ENCODE assay signal across 9 mouse cellular contexts in the genomic region with DNA sequence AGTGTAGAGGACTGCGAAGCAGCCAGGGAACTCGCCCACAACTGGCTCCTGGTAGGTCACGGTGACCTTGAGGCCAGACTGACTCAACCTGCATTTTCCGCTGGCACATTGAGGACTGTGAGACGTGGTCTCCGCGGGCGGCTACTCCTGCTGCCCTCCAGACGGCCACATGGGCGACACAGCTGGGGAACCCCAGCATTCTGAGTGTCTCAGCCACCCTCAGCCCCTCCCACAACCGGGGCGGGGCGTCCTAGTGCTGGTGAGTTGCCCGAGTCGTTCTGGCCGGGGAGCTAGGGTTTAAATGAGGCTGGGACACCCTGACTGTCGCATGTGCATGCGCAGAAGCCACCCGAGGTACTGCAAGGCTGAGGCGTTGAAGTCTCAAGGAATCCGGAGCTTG.
DNase-seq lines count a peak whose midpoint lies in the region; ATAC-seq and TF ChIP-seq lines count a peak whose summit lies in the region.
"Had no signal": no experiment of that assay in that cellular context is flagged by ENCODE, and none has a peak within 500 bp of the region (broad histone marks: within the 10 kb centered on the region; RNA-seq: fewer than 3 reads in every experiment).

No protein-coding gene starts in this region.

- H3K9ac ChIP-seq in lung, postnatal 0 days (replicated peaks; ENCODE audit: low read depth): no peak overlapping the region
- no peak overlapping the region for H3K9ac ChIP-seq in forebrain, embryonic 13.5 days
- H3K9ac ChIP-seq: heart, embryonic 15.5 days had no signal

- no peak overlapping the region for H3K27ac ChIP-seq in lung, postnatal 0 days (ENCODE audit: low read length)
- no peak overlapping the region for H3K27ac ChIP-seq in forebrain, embryonic 13.5 days
- H3K27ac ChIP-seq: heart, embryonic 15.5 days had no signal

- no peak for ATAC-seq in lung, postnatal 0 days
- no peak for ATAC-seq in forebrain, embryonic 13.5 days

- H3K4me2 ChIP-seq in lung, postnatal 0 days (replicated peaks; ENCODE audit: low read depth, low read length): no peak overlapping the region
- no peak overlapping the region for H3K4me2 ChIP-seq in forebrain, embryonic 13.5 days
- H3K4me2 ChIP-seq: heart, embryonic 15.5 days had no signal

- 87% methylated on average over 21 of the region's 21 CpGs for WGBS in lung, postnatal 0 days
- WGBS in forebrain, embryonic 13.5 days: 92% methylated on average over 21 of the region's 21 CpGs

- no peaks in the 10 kb centered on the region for H3K36me3 ChIP-seq in lung, postnatal 0 days (ENCODE audit: insufficient read depth, low read length)
- no peaks in the 10 kb centered on the region for H3K36me3 ChIP-seq in forebrain, embryonic 13.5 days (ENCODE audit: poor library complexity, severe bottlenecking)
- H3K36me3 ChIP-seq: heart, embryonic 15.5 days had no signal

- H3K27me3 ChIP-seq in lung, postnatal 0 days (replicated peaks; ENCODE audit: insufficient read depth, low read length): no peaks in the 10 kb centered on the region
- H3K27me3 ChIP-seq in forebrain, embryonic 13.5 days: no peaks in the 10 kb centered on the region
- H3K27me3 ChIP-seq: heart, embryonic 15.5 days had no signal

- no peak overlapping the region for H3K4me3 ChIP-seq in lung, postnatal 0 days (ENCODE audit: low read depth, low read length)
- no peak overlapping the region for H3K4me3 ChIP-seq in forebrain, embryonic 13.5 days
- H3K4me3 ChIP-seq: heart, embryonic 15.5 days had no signal

- TF ChIP-seq EP300 in lung, postnatal 0 days (IDR thresholded peaks at IDR 0.05): no peak

- H3K4me1 ChIP-seq in lung, postnatal 0 days (ENCODE audit: insufficient read depth, low read depth, low read length): no peaks in the 10 kb centered on the region
- no peaks in the 10 kb centered on the region for H3K4me1 ChIP-seq in forebrain, embryonic 13.5 days
- H3K4me1 ChIP-seq: heart, embryonic 15.5 days had no signal

- DNase-seq in lung, adult 18-20 months: peak; percentile 61 to 65
- DNase-seq in lung, postnatal 0 days (ENCODE audit: low spot score): no peak
- peak; percentile 82 to 86 for DNase-seq in adrenal gland, adult (ENCODE audit: inconsistent age in 2 of 2, low spot score in 1 of 2)
- peak; percentile 67 for DNase-seq in heart, postnatal 10 days
- DNase-seq in natural killer cell, adult 2 months (ENCODE audit: low spot score in 2 of 2): peak; percentile 79 to 84
- no peak for DNase-seq in left cerebral cortex, postnatal 4 days
- DNase-seq in frontal cortex, adult 2 months (ENCODE audit: extremely low spot score in 1 of 2, low spot score in 1 of 2): no peak

- H3K9me3 ChIP-seq in lung, postnatal 0 days (ENCODE audit: low read length): no peaks in the 10 kb centered on the region
- no peaks in the 10 kb centered on the region for H3K9me3 ChIP-seq in forebrain, embryonic 13.5 days (replicated peaks)
- H3K9me3 ChIP-seq: heart, embryonic 15.5 days had no signal

- intact Hi-C loops in heart, postnatal 10 days (cut with DNase I): no loop called here
- intact Hi-C loops in left cerebral cortex, postnatal 4 days (cut with DNase I): no loop called here

- no peak for TF ChIP-seq CTCF in lung, postnatal 0 days (IDR thresholded peaks at IDR 0.05)

Comparison
In these comparisons a context has a peak if more than half of its experiments do, and no peak if none do; other contexts are left out.
1. DNase-seq: peak in lung, adult 18-20 months (2 of 2), adrenal gland, adult (2 of 2), heart, postnatal 10 days (2 of 2) and natural killer cell, adult 2 months (2 of 2); none in lung, postnatal 0 days (single experiment), left cerebral cortex, postnatal 4 days (single experiment) and frontal cortex, adult 2 months (0 of 2).